Mouse (Mus musculus) cerebellum, adult 2 months (tissue): ENCODE results near the gene Bmper.

Experiments used
- CTCF ChIP-seq: fragments of 200-500 bp; IDR thresholded peaks from 2 replicates; pipeline ENCODE4 v1.5.1; 2011; ENCODE audit warnings: low read depth, mild to moderate bottlenecking, control low read depth, low read length, moderate library complexity, borderline replicate concordance; ENCODE audit not compliant: insufficient read depth
- POLR2A ChIP-seq: fragments of 200-500 bp; IDR thresholded peaks from 2 replicates; pipeline ENCODE4 v1.6.1; 2011; ENCODE audit warnings: low read length, control low read depth, borderline replicate concordance; ENCODE audit not compliant: insufficient read depth

DNA sequence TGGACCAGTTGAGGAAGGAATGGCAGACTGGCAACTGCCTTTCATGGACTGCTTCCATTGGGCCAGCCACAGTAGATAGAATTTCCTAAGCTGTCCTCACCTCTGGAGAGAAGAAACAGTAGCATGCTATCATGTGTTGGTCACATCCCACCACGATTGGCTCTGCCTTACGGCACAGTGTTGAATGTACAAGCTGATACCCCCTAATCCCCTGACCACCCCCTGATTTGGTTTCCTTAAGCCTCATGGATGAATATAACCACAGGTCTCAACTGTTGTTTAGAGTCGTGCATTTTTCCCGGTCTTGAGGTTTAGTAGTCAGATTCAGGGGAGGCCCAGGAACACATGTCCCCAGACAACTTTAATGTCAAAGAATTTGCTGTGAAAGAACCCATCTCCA lies 34.7 kb upstream of the Bmper start:
- TF ChIP-seq POLR2A (no peak), CTCF (no peak)
